Mouse (Mus musculus) forebrain, embryonic 11.5 days (tissue): ENCODE data around the gene Thsd4. TPM values are rescaled to one million over a fixed set of nuclear protein-coding genes. Genes with fewer than 3 reads are reported as not detected.

Source experiments
- ATAC-seq: fragments of 200-750 bp; cut with Nextera tagmentation; replicated peaks from 2 replicates; pipeline ENCODE4 v1.8.0; 2017; ENCODE audit warnings: moderate TSS enrichment; ENCODE audit not compliant: low FRiP score
- DNase-seq: peaks from one replicate; pipeline ENCODE4 v3.0.0-alpha.2; 2017; ENCODE audit warnings: low spot score
- H3K27ac ChIP-seq: fragments of 300-500 bp; sonication (generic); 2 replicates; pipeline ENCODE4 v1.5.1; 2014; ENCODE audit warnings: low read depth, low read length
- H3K27me3 ChIP-seq: fragments of 300-500 bp; sonication (generic); 2 replicates; pipeline ENCODE4 v1.6.1; 2014; ENCODE audit warnings: mild to moderate bottlenecking, low read length, mixed read lengths; ENCODE audit not compliant: control insufficient read depth, insufficient read depth
- H3K36me3 ChIP-seq: fragments of 300-500 bp; sonication (generic); 2 replicates; pipeline ENCODE4 v1.6.1; 2014; ENCODE audit warnings: mild to moderate bottlenecking, low read length, moderate library complexity, mixed read lengths; ENCODE audit not compliant: control insufficient read depth, insufficient read depth
- H3K4me1 ChIP-seq: fragments of 300-500 bp; sonication (generic); replicated peaks from 2 replicates; pipeline ENCODE4 v1.6.1; 2014; ENCODE audit warnings: low read length, mixed read lengths; ENCODE audit not compliant: control insufficient read depth, insufficient read depth
- H3K4me2 ChIP-seq: fragments of 300-500 bp; sonication (generic); 2 replicates; pipeline ENCODE4 v1.6.1; 2014; ENCODE audit warnings: low read depth, mild to moderate bottlenecking, low read length, moderate library complexity, mixed read lengths; ENCODE audit not compliant: severe bottlenecking
- H3K4me3 ChIP-seq: fragments of 300-500 bp; sonication (generic); 2 replicates; pipeline ENCODE4 v1.5.1; 2014; ENCODE audit warnings: low read depth, low read length
- H3K9ac ChIP-seq: fragments of 300-500 bp; sonication (generic); 2 replicates; pipeline ENCODE4 v1.6.1; 2014; ENCODE audit warnings: low read length
- H3K9me3 ChIP-seq: fragments of 300-500 bp; sonication (generic); 2 replicates; pipeline ENCODE4 v1.6.1; 2016; ENCODE audit warnings: low read length, mixed read lengths; ENCODE audit not compliant: control insufficient read depth
- WGBS: fragments of 180-500 bp; shearing (Covaris S2); extraction: QIAGEN DNeasy Blood & Tissue Kit; methylation state at CpG from one replicate; pipeline ENCODE4 v1.1.7; 2014; 5-methylcytosine and 5-hydroxymethylcytosine counted together
- polyA plus RNA-seq: library from polyadenylated mRNA; unstranded; fragments of >200 nt; fragmentation: Nextera tagmentation; extraction: Ambion mirVana; gene quantifications from 2 replicates; pipeline ENCODE4 v1.2.1, GENCODE M21; 2014

Gene Thsd4
- polyA plus RNA-seq, 1 experiment from 2014 or later = 4.6 TPM

GRCm38 (mm10) chr9:60141081-60141514 lies 380.7 kb downstream of the Thsd4 start:
- Histone ChIP-seq H3K9me3 (no peaks in the 10 kb centered on the region), H3K4me1 (peaks cover 8% of the 10 kb centered on the region), H3K36me3 (no peaks in the 10 kb centered on the region), H3K4me2 (no peak overlapping the region), H3K4me3 (no peak overlapping the region), H3K9ac (no peak overlapping the region; the same call in 1 of the 2 replicates), H3K27ac (no peak overlapping the region), H3K27me3 (no peaks in the 10 kb centered on the region)
- no peak for DNase-seq
- ATAC-seq = no peak
- 46% methylated on average over 7 of the region's 7 CpGs for WGBS

- WGBS = 52% methylated on average over 6 of the region's 6 CpGs
- H3K4me3 ChIP-seq = no peak overlapping the region
- no peaks in the 10 kb centered on the region for H3K9me3 ChIP-seq
- H3K9ac ChIP-seq = no peak overlapping the region
- H3K27me3 ChIP-seq = no peaks in the 10 kb centered on the region
- no peak overlapping the region for H3K4me2 ChIP-seq
- ATAC-seq (no peak), DNase-seq (no peak)
- peaks cover 8% of the 10 kb centered on the region for H3K4me1 ChIP-seq
- H3K36me3 ChIP-seq = no peaks in the 10 kb centered on the region
- H3K27ac ChIP-seq = no peak overlapping the region
Measured at GRCm38 (mm10) chr9:60140411-60140810, 381.4 kb downstream of the Thsd4 start.

- H3K4me2 ChIP-seq = no peak overlapping the region
- peaks cover 8% of the 10 kb centered on the region for H3K4me1 ChIP-seq
- no peak for DNase-seq
- no peak overlapping the region for H3K9ac ChIP-seq
- H3K4me3 ChIP-seq = no peak overlapping the region
- H3K9me3 ChIP-seq = no peaks in the 10 kb centered on the region
- no peak overlapping the region for H3K27ac ChIP-seq
- no peak for ATAC-seq
- no peaks in the 10 kb centered on the region for H3K27me3 ChIP-seq
- no peaks in the 10 kb centered on the region for H3K36me3 ChIP-seq
- WGBS = 85% methylated on average over 10 of the region's 10 CpGs
Measured at GRCm38 (mm10) chr9:60139446-60139845, 382.4 kb downstream of the Thsd4 start.

- Histone ChIP-seq H3K27me3 (no peaks in the 10 kb centered on the region), H3K9ac (no peak overlapping the region), H3K36me3 (no peaks in the 10 kb centered on the region), H3K9me3 (no peaks in the 10 kb centered on the region), H3K4me1 (0 out of 2 replicates have a peak, but pooled peaks cover 5% of the 10 kb centered on the region), H3K4me2 (no peak overlapping the region), H3K27ac (no peak overlapping the region), H3K4me3 (no peak overlapping the region)
- ATAC-seq (no peak), DNase-seq (no peak)
- 79% methylated on average over 6 of the region's 6 CpGs for WGBS
Measured at GRCm38 (mm10) chr9:60129235-60129991, 392.4 kb downstream of the Thsd4 start.

GRCm38 (mm10) chr9:60126961-60127360 lies 394.9 kb downstream of the Thsd4 start:
- H3K4me3 ChIP-seq = no peak overlapping the region
- H3K27me3 ChIP-seq = no peaks in the 10 kb centered on the region
- no peak overlapping the region for H3K9ac ChIP-seq
- WGBS = 85% methylated on average over 5 of the region's 5 CpGs
- H3K4me1 ChIP-seq = 0 out of 2 replicates have a peak, but pooled peaks cover 5% of the 10 kb centered on the region
- ATAC-seq (no peak), DNase-seq (no peak)
- no peak overlapping the region for H3K27ac ChIP-seq
- no peaks in the 10 kb centered on the region for H3K9me3 ChIP-seq
- H3K36me3 ChIP-seq = no peaks in the 10 kb centered on the region
- no peak overlapping the region for H3K4me2 ChIP-seq

GRCm38 (mm10) chr9:60124102-60124501 lies 397.7 kb downstream of the Thsd4 start:
- Histone ChIP-seq H3K4me1 (0 out of 2 replicates have a peak, but pooled peaks cover 5% of the 10 kb centered on the region), H3K27ac (no peak overlapping the region), H3K36me3 (no peaks in the 10 kb centered on the region), H3K4me2 (no peak overlapping the region), H3K27me3 (no peaks in the 10 kb centered on the region), H3K9ac (no peak overlapping the region), H3K4me3 (no peak overlapping the region), H3K9me3 (no peaks in the 10 kb centered on the region)
- DNase-seq (no peak), ATAC-seq (no peak)
- WGBS = 69% methylated on average over 9 of the region's 9 CpGs

GRCm38 (mm10) chr9:60123066-60123465 lies 398.8 kb downstream of the Thsd4 start:
- Histone ChIP-seq H3K9me3 (no peaks in the 10 kb centered on the region), H3K36me3 (no peaks in the 10 kb centered on the region), H3K9ac (no peak overlapping the region), H3K27ac (no peak overlapping the region), H3K4me3 (no peak overlapping the region), H3K4me2 (no peak overlapping the region), H3K27me3 (no peaks in the 10 kb centered on the region), H3K4me1 (0 out of 2 replicates have a peak, but pooled peaks cover 5% of the 10 kb centered on the region)
- WGBS = 93% methylated on average over 1 of the region's 1 CpGs
- ATAC-seq (no peak), DNase-seq (no peak)

- H3K27ac ChIP-seq = no peak overlapping the region
- no peak overlapping the region for H3K4me3 ChIP-seq
- no peak overlapping the region for H3K9ac ChIP-seq
- ATAC-seq = no peak
- H3K9me3 ChIP-seq = no peaks in the 10 kb centered on the region
- WGBS = 69% methylated on average over 7 of the region's 7 CpGs
- no peak for DNase-seq
- H3K4me2 ChIP-seq = no peak overlapping the region
- no peaks in the 10 kb centered on the region for H3K36me3 ChIP-seq
- H3K4me1 ChIP-seq = 0 out of 2 replicates have a peak, but pooled peaks cover 2% of the 10 kb centered on the region
- no peaks in the 10 kb centered on the region for H3K27me3 ChIP-seq
Measured at GRCm38 (mm10) chr9:60119846-60120245, 402.0 kb downstream of the Thsd4 start.

GRCm38 (mm10) chr9:60117831-60118230 lies 404.0 kb downstream of the Thsd4 start:
- H3K9ac ChIP-seq = no peak overlapping the region
- H3K9me3 ChIP-seq = no peaks in the 10 kb centered on the region
- 81% methylated on average over 7 of the region's 7 CpGs for WGBS
- H3K4me3 ChIP-seq = no peak overlapping the region
- no peak overlapping the region for H3K27ac ChIP-seq
- H3K4me1 ChIP-seq = no peaks in the 10 kb centered on the region
- H3K36me3 ChIP-seq = no peaks in the 10 kb centered on the region
- no peak for DNase-seq
- ATAC-seq = no peak
- H3K4me2 ChIP-seq = no peak overlapping the region
- H3K27me3 ChIP-seq = no peaks in the 10 kb centered on the region
